Mouse (Mus musculus): ENCODE results near the gene Slc2a4. TPM values are rescaled to one million over a fixed set of nuclear protein-coding genes. Genes with fewer than 3 reads are reported as not detected.
"Not testable (repeated sequence)": the region's sequence is repeated elsewhere in the genome, so short reads cannot be mapped to it uniquely, and the experiment has no call there.

Slc2a4 gene
- polyA plus RNA-seq, 1 experiment, result 139 TPM

GRCm38 (mm10) chr11:69970775-69971174 is 22.8 kb upstream of the Slc2a4 start:
- no peak for DNase-seq (ENCODE audit: low read depth)

- no peak for DNase-seq (ENCODE audit: low read depth)
Measured at GRCm38 (mm10) chr11:69970222-69970621, 22.2 kb upstream of the Slc2a4 start.

GRCm38 (mm10) chr11:69968793-69969192 is 20.8 kb upstream of the Slc2a4 start:
- DNase-seq (ENCODE audit: low read depth), result no peak

GRCm38 (mm10) chr11:69966860-69967517 is 19.0 kb upstream of the Slc2a4 start:
- DNase-seq (ENCODE audit: low read depth), result no peak

GRCm38 (mm10) chr11:69966006-69966859 is 18.2 kb upstream of the Slc2a4 start:
- no peak for DNase-seq (ENCODE audit: low read depth)

GRCm38 (mm10) chr11:69965271-69966005 is 17.4 kb upstream of the Slc2a4 start:
- no peak for DNase-seq (ENCODE audit: low read depth)

GRCm38 (mm10) chr11:69964650-69965270 is 16.8 kb upstream of the Slc2a4 start, which contains the start of gene Cldn7:
TSS of gene Cldn7 (plus strand) at chr11:69964779.
- DNase-seq (ENCODE audit: low read depth), result no peak

- DNase-seq (ENCODE audit: low read depth), result no peak
Measured at GRCm38 (mm10) chr11:69961841-69962240, 13.9 kb upstream of the Slc2a4 start.

- no peak for DNase-seq (ENCODE audit: low read depth)
Measured at GRCm38 (mm10) chr11:69960616-69961015, 12.6 kb upstream of the Slc2a4 start.

- DNase-seq (ENCODE audit: low read depth), result no peak
Measured at GRCm38 (mm10) chr11:69956218-69956617, 8.2 kb upstream of the Slc2a4 start.

- DNase-seq (ENCODE audit: low read depth), result not testable (repeated sequence)
Measured at GRCm38 (mm10) chr11:69955618-69956017, 7.6 kb upstream of the Slc2a4 start.

- no peak for DNase-seq (ENCODE audit: low read depth)
Measured at GRCm38 (mm10) chr11:69953267-69953915, 5.4 kb upstream of the Slc2a4 start.

GRCm38 (mm10) chr11:69952274-69952673 is 4.3 kb upstream of the Slc2a4 start:
- no peak for DNase-seq (ENCODE audit: low read depth)

- DNase-seq (ENCODE audit: low read depth), result no peak
Measured at GRCm38 (mm10) chr11:69950807-69951459, 2.9 kb upstream of the Slc2a4 start.

- DNase-seq (ENCODE audit: low read depth), result no peak
Measured at GRCm38 (mm10) chr11:69948763-69949150, 769 bp upstream of the Slc2a4 start.

- DNase-seq (ENCODE audit: low read depth), result no peak
Measured at GRCm38 (mm10) chr11:69947337-69948065, 487 bp downstream of the Slc2a4 start.

GRCm38 (mm10) chr11:69945997-69946891 is 1.7 kb downstream of the Slc2a4 start:
- no peak for DNase-seq (ENCODE audit: low read depth)

- DNase-seq (ENCODE audit: low read depth), result no peak
Measured at GRCm38 (mm10) chr11:69945216-69945615, 2.8 kb downstream of the Slc2a4 start.

GRCm38 (mm10) chr11:69940962-69941361 is 7.0 kb downstream of the Slc2a4 start:
- no peak for DNase-seq (ENCODE audit: low read depth)

All from gonadal fat pad, adult 2 months (tissue).